Mouse (Mus musculus) testis, adult 2 months (tissue): Measurements from ENCODE around the gene March9.

Source experiments
- CTCF ChIP-seq: fragments of 200-500 bp; IDR thresholded peaks from 2 replicates; pipeline ENCODE4 v1.5.1; 2012; ENCODE audit warnings: low read depth, mild to moderate bottlenecking, inconsistent platforms, low read length, moderate library complexity; ENCODE audit not compliant: control insufficient read depth, insufficient read depth, insufficient replicate concordance
- POLR2A ChIP-seq: fragments of 200-500 bp; IDR thresholded peaks from 2 replicates; pipeline ENCODE4 v1.6.1; 2012; ENCODE audit warnings: low read depth, mild to moderate bottlenecking, inconsistent platforms, low read length, moderate library complexity; ENCODE audit not compliant: control insufficient read depth

GRCm38 (mm10) chr10:127080901-127081780, 21.2 kb upstream of the March9 start:
- no peak for TF ChIP-seq CTCF
- TF ChIP-seq POLR2A, result no peak
